Mouse (Mus musculus): ENCODE results near the gene Il4i1. TPM values are rescaled to one million over a fixed set of nuclear protein-coding genes. Genes with fewer than 3 reads are reported as not detected.

The Il4i1 gene
- polyA plus RNA-seq, 2 experiments: 0.22 to 0.40 TPM

DNA sequence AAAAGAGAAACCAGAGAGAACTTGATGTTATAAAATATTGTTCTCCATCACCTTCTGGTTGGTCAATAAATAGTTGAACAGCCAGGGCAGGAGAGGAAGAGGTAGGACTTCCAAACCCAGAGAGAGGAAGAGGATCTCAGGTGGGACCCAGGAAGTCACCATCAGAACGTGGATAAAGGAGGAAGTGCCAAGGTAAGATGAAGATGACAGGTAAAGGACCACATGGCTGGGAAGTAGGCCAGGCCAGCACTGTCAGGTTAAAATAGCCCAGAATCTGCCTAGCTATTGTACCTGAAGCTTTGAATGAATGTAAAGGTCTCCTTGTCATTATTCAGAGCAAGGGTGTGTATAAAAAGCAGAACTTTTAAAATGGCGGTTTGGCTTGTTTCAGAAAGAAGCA is 7.3 kb upstream of the Il4i1 start:
- no peak for DNase-seq (ENCODE audit: low read depth in 3 of 3, low spot score in 3 of 3)
- no peaks in the 10 kb centered on the region for H3K4me1 ChIP-seq (replicated peaks; ENCODE audit: control insufficient read depth in 2 of 2, insufficient read depth in 2 of 2, low read length in 1 of 2)
- H3K4me3 ChIP-seq (ENCODE audit: insufficient read depth in 1 of 2, low read depth in 2 of 2, low read length in 2 of 2): no peak overlapping the region
- ATAC-seq (ENCODE audit: insufficient read depth): no peak
- no peak overlapping the region for H3K9ac ChIP-seq (replicated peaks)
- no peaks in the 10 kb centered on the region for H3K27me3 ChIP-seq (ENCODE audit: control insufficient read depth, insufficient read depth, low read length)
- H3K27ac ChIP-seq: no peak overlapping the region
- TF ChIP-seq EP300 (IDR thresholded peaks at IDR 0.05; ENCODE audit: low read depth) (no peak), CTCF (IDR thresholded peaks at IDR 0.05; ENCODE audit: low read depth) (no peak)
- no peak overlapping the region for H3K4me2 ChIP-seq (ENCODE audit: low read depth)
- 45% methylated on average over 2 of the region's 2 CpGs for WGBS (ENCODE audit: insufficient replicate concordance)
- no peaks in the 10 kb centered on the region; the same call in 1 of the 2 replicates for H3K36me3 ChIP-seq (replicated peaks; ENCODE audit: control insufficient read depth, insufficient read depth, low read depth)
- no peaks in the 10 kb centered on the region for H3K9me3 ChIP-seq (ENCODE audit: control insufficient read depth, low read length)

GRCm38 (mm10) chr7:44809466-44809865 is 6.7 kb upstream of the Il4i1 start:
- no peak overlapping the region for H3K4me3 ChIP-seq (ENCODE audit: insufficient read depth in 1 of 2, low read depth in 2 of 2, low read length in 2 of 2)
- TF ChIP-seq EP300 (IDR thresholded peaks at IDR 0.05; ENCODE audit: low read depth): no peak
- TF ChIP-seq CTCF (IDR thresholded peaks at IDR 0.05; ENCODE audit: low read depth): no peak
- H3K4me1 ChIP-seq (replicated peaks; ENCODE audit: control insufficient read depth in 2 of 2, insufficient read depth in 2 of 2, low read length in 1 of 2): no peaks in the 10 kb centered on the region; a peak in 1 of 4 replicates
- no peak for DNase-seq (ENCODE audit: low read depth in 3 of 3, low spot score in 3 of 3)
- no peak for ATAC-seq (ENCODE audit: insufficient read depth)
- no peak overlapping the region for H3K9ac ChIP-seq (replicated peaks)
- 65% methylated on average over 3 of the region's 3 CpGs for whole genome bisulfite sequencing (ENCODE audit: insufficient replicate concordance)
- no peaks in the 10 kb centered on the region; the same call in 1 of the 2 replicates for H3K36me3 ChIP-seq (replicated peaks; ENCODE audit: control insufficient read depth, insufficient read depth, low read depth)
- H3K9me3 ChIP-seq (ENCODE audit: control insufficient read depth, low read length): no peaks in the 10 kb centered on the region
- no peak overlapping the region for H3K4me2 ChIP-seq (ENCODE audit: low read depth)
- H3K27me3 ChIP-seq (ENCODE audit: control insufficient read depth, insufficient read depth, low read length): no peaks in the 10 kb centered on the region
- no peak overlapping the region for H3K27ac ChIP-seq

DNA sequence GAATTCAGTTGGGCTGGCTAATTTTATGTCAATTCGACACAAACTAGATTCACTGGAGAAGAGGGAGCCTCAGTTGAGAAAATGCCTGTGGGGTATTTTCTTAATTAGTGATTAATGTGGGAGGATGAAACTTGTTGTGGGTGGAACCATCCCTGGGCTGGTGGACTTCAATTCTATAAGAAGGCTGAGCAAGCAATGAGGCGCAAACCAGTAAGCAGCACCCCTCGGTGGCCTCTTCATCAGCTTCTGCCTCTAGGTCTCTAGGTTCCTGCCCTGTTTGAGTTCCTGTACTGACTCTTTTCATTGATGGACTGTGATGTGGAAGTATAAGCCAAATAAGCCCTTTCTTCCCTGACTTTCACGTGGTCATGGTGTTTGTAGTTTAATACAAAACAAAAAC is 5.8 kb upstream of the Il4i1 start:
- H3K4me3 ChIP-seq (ENCODE audit: insufficient read depth in 1 of 2, low read depth in 2 of 2, low read length in 2 of 2): no peak overlapping the region
- TF ChIP-seq CTCF (IDR thresholded peaks at IDR 0.05; ENCODE audit: low read depth) (no peak), EP300 (IDR thresholded peaks at IDR 0.05; ENCODE audit: low read depth) (no peak)
- no peaks in the 10 kb centered on the region for H3K27me3 ChIP-seq (ENCODE audit: control insufficient read depth, insufficient read depth, low read length)
- no peak overlapping the region for H3K9ac ChIP-seq (replicated peaks)
- no peaks in the 10 kb centered on the region; the same call in 1 of the 2 replicates for H3K36me3 ChIP-seq (replicated peaks; ENCODE audit: control insufficient read depth, insufficient read depth, low read depth)
- no peak for ATAC-seq (ENCODE audit: insufficient read depth)
- WGBS (ENCODE audit: insufficient replicate concordance): 63% methylated on average over 4 of the region's 4 CpGs
- no peak overlapping the region for H3K4me2 ChIP-seq (ENCODE audit: low read depth)
- H3K4me1 ChIP-seq (replicated peaks; ENCODE audit: control insufficient read depth in 2 of 2, insufficient read depth in 2 of 2, low read length in 1 of 2): peaks cover 4% of the 10 kb centered on the region in 2 experiments
- H3K9me3 ChIP-seq (ENCODE audit: control insufficient read depth, low read length): no peaks in the 10 kb centered on the region
- H3K27ac ChIP-seq: no peak overlapping the region
- no peak for DNase-seq (ENCODE audit: low read depth in 3 of 3, low spot score in 3 of 3)

DNA sequence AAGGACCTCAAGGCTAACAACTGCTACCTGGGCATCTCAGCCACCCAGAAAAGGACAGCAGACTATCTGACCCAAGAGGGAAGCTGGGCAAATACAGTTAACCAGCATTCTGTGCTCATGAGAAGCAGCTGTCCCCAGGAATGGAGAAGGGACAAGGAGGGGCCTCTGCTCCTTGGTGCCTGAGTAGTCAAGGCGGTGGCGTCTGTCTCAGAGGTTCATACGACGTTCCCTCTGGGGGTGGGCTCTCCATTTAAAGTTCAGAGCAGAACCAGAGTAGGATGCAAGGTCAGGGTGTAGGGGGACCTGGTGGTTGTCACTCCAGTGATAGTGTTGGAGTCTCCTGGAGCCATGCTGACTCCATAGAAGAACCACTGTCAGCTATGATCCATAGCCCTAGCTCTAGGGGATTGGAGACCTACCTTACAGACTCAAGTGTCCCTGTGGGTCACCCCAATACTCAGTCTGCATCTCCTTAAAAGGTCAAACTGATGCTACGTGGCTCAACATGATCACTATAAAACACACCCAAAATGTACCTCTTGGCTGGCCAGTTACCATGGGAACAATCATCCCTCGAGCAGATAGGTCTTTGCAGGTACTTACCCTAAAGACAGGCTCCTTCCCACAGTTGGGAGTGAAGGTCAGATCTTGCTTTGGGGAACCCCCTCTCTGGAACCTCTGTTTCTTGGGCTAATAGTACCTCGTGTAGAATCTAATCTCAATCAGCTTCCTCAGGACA is 5.2 kb upstream of the Il4i1 start:
- Histone ChIP-seq H3K4me2 (ENCODE audit: low read depth) (no peak overlapping the region), H3K9me3 (ENCODE audit: control insufficient read depth, low read length) (no peaks in the 10 kb centered on the region), H3K4me3 (ENCODE audit: insufficient read depth in 1 of 2, low read depth in 2 of 2, low read length in 2 of 2) (no peak overlapping the region), H3K9ac (replicated peaks) (no peak overlapping the region), H3K4me1 (replicated peaks; ENCODE audit: control insufficient read depth in 2 of 2, insufficient read depth in 2 of 2, low read length in 1 of 2) (peaks cover 4% of the 10 kb centered on the region in 2 experiments), H3K27me3 (ENCODE audit: control insufficient read depth, insufficient read depth, low read length) (no peaks in the 10 kb centered on the region), H3K27ac (no peak overlapping the region), H3K36me3 (replicated peaks; ENCODE audit: control insufficient read depth, insufficient read depth, low read depth) (no peaks in the 10 kb centered on the region; the same call in 1 of the 2 replicates)
- WGBS (ENCODE audit: insufficient replicate concordance): 67% methylated on average over 7 of the region's 7 CpGs
- DNase-seq (ENCODE audit: low read depth in 3 of 3, low spot score in 3 of 3) (no peak), ATAC-seq (ENCODE audit: insufficient read depth) (no peak)
- no peak for TF ChIP-seq EP300 (IDR thresholded peaks at IDR 0.05; ENCODE audit: low read depth)
- no peak for TF ChIP-seq CTCF (IDR thresholded peaks at IDR 0.05; ENCODE audit: low read depth)

DNA sequence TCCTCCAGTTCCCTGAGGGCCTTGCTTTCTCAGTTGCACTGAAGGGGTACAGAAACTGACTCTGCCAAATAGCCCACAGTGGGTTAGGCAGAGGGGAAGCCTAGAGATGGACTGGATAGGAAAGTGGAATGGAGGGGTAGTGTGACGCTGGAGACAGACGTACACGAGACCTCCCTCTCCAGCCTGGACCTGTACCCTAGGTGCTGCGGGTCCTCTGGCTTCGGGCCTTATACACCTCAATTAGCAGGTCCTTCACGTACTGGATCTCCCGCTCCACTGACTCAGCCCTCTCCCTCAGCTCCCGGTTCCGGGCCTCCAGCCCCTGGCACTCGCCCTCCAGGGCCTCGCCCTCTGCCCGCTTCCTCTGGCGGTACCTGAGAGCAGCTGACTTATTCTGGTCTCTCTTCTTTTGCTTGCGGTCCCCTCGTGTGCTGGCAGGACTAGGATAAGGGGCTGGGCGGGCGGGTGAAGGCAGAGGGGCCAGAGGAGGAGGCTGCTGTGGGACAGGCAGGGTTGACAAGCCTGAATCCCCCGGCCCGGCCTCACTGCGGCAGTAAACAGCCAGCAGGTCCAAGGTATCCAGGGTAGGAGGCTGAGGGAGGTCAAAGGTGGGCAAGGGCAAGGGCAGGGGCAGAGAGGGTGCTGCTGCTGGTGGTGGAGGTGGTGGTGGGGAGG is 3.4 kb upstream of the Il4i1 start:
- no peak for DNase-seq (ENCODE audit: low read depth in 3 of 3, low spot score in 3 of 3)
- TF ChIP-seq CTCF (IDR thresholded peaks at IDR 0.05; ENCODE audit: low read depth): no peak
- no peak for TF ChIP-seq EP300 (IDR thresholded peaks at IDR 0.05; ENCODE audit: low read depth)
- no peak overlapping the region for H3K4me2 ChIP-seq (ENCODE audit: low read depth)

More for the DNA sequence above, 3.4 kb upstream of the Il4i1 start:
- ATAC-seq (ENCODE audit: insufficient read depth): no peak
- no peaks in the 10 kb centered on the region; the same call in 1 of the 2 replicates for H3K36me3 ChIP-seq (replicated peaks; ENCODE audit: control insufficient read depth, insufficient read depth, low read depth)
- no peaks in the 10 kb centered on the region for H3K9me3 ChIP-seq (ENCODE audit: control insufficient read depth, low read length)
- no peaks in the 10 kb centered on the region for H3K27me3 ChIP-seq (ENCODE audit: control insufficient read depth, insufficient read depth, low read length)
- no peak overlapping the region for H3K9ac ChIP-seq (replicated peaks)
- no peak overlapping the region for H3K27ac ChIP-seq
- H3K4me1 ChIP-seq (replicated peaks; ENCODE audit: control insufficient read depth in 2 of 2, insufficient read depth in 2 of 2, low read length in 1 of 2): peaks cover 8 to 13% of the 10 kb centered on the region in 2 experiments
- no peak overlapping the region for H3K4me3 ChIP-seq (ENCODE audit: insufficient read depth in 1 of 2, low read depth in 2 of 2, low read length in 2 of 2)
- 81% methylated on average over 20 of the region's 20 CpGs for whole genome bisulfite sequencing (ENCODE audit: insufficient replicate concordance)
